Mouse (Mus musculus): ENCODE results near the gene Rpl18a.
A peak's percentile ranks its signal among the peaks of the same experiment; 100 is the strongest.
"Not testable (repeated sequence)": the region's sequence is repeated elsewhere in the genome, so short reads cannot be mapped to it uniquely, and the experiment has no call there.

The Rpl18a gene

GRCm38 (mm10) chr8:70903112-70903511, 5.9 kb upstream of the Rpl18a start:
- no peak for DNase-seq (ENCODE audit: extremely low spot score, low spot score)

- DNase-seq (ENCODE audit: extremely low spot score, low spot score) = no peak
These were observed 5.0 kb upstream of the Rpl18a start for GRCm38 (mm10) chr8:70902211-70902610.

- DNase-seq (ENCODE audit: extremely low spot score, low spot score) = no peak
These were observed 3.7 kb upstream of the Rpl18a start for GRCm38 (mm10) chr8:70900872-70901387.

GRCm38 (mm10) chr8:70899226-70899625, 2.0 kb upstream of the Rpl18a start:
- no peak for DNase-seq (ENCODE audit: extremely low spot score, low spot score)

- no peak for DNase-seq (ENCODE audit: extremely low spot score, low spot score)
These were observed 1.5 kb upstream of the Rpl18a start for GRCm38 (mm10) chr8:70898661-70899198.

GRCm38 (mm10) chr8:70897681-70898413, 635 bp upstream of the Rpl18a start:
- peak; percentile 92 for DNase-seq (ENCODE audit: extremely low spot score, low spot score)

- no peak for DNase-seq (ENCODE audit: extremely low spot score, low spot score)
These were observed 744 bp downstream of the Rpl18a start for GRCm38 (mm10) chr8:70896316-70897020.

GRCm38 (mm10) chr8:70895571-70896259, 1.5 kb downstream of the Rpl18a start:
- not testable (repeated sequence) for DNase-seq (ENCODE audit: extremely low spot score, low spot score)

GRCm38 (mm10) chr8:70894771-70895545, 2.3 kb downstream of the Rpl18a start:
- no peak for DNase-seq (ENCODE audit: extremely low spot score, low spot score)

- no peak for DNase-seq (ENCODE audit: extremely low spot score, low spot score)
These were observed 2.9 kb downstream of the Rpl18a start for GRCm38 (mm10) chr8:70894385-70894720.

- peak; percentile 87 for DNase-seq (ENCODE audit: extremely low spot score, low spot score)
These were observed 3.4 kb downstream of the Rpl18a start for GRCm38 (mm10) chr8:70893656-70894384.

GRCm38 (mm10) chr8:70892896-70893655, 4.1 kb downstream of the Rpl18a start:
- DNase-seq (ENCODE audit: extremely low spot score, low spot score) = peak; percentile 49

GRCm38 (mm10) chr8:70892022-70892895, 5.0 kb downstream of the Rpl18a start, which contains the start of gene Slc5a5:
Gene Slc5a5, minus strand, starts transcription at chr8:70892757.
- peak; percentile 59 for DNase-seq (ENCODE audit: extremely low spot score, low spot score)

- no peak for DNase-seq (ENCODE audit: extremely low spot score, low spot score)
These were observed 5.9 kb downstream of the Rpl18a start for GRCm38 (mm10) chr8:70891356-70891755.

- DNase-seq (ENCODE audit: extremely low spot score, low spot score) = no peak
These were observed 6.6 kb downstream of the Rpl18a start for GRCm38 (mm10) chr8:70890656-70891055.

GRCm38 (mm10) chr8:70887669-70888068, 9.5 kb downstream of the Rpl18a start:
- DNase-seq (ENCODE audit: extremely low spot score, low spot score) = no peak

GRCm38 (mm10) chr8:70885612-70886011, 11.6 kb downstream of the Rpl18a start:
- DNase-seq (ENCODE audit: extremely low spot score, low spot score) = no peak

GRCm38 (mm10) chr8:70884683-70885082, 12.5 kb downstream of the Rpl18a start:
- no peak for DNase-seq (ENCODE audit: extremely low spot score, low spot score)

GRCm38 (mm10) chr8:70884186-70884585, 13.0 kb downstream of the Rpl18a start:
- DNase-seq (ENCODE audit: extremely low spot score, low spot score) = no peak
